Mouse (Mus musculus) megakaryocyte, embryonic 14.5 days (primary cell): ENCODE results near the gene Slc22a3. TPM values are rescaled to one million over a fixed set of nuclear protein-coding genes. Genes with fewer than 3 reads are reported as not detected.

ENCODE experiments used
- H3K27me3 ChIP-seq: replicated peaks from 2 replicates; pipeline ENCODE3; 2012; ENCODE audit warnings: inconsistent platforms
- H3K36me3 ChIP-seq: replicated peaks from 2 replicates; pipeline ENCODE3; 2012; ENCODE audit warnings: low read length, inconsistent platforms, mixed read lengths
- H3K4me1 ChIP-seq: 2 replicates; pipeline ENCODE4 v1.6.1; 2012; ENCODE audit warnings: inconsistent platforms
- H3K4me3 ChIP-seq: replicated peaks from 2 replicates; pipeline ENCODE3; 2012; ENCODE audit warnings: moderate library complexity, mild to moderate bottlenecking, inconsistent platforms
- H3K9me3 ChIP-seq: 2 replicates; pipeline ENCODE4 v1.6.1; 2012; ENCODE audit warnings: inconsistent platforms
- FLI1 ChIP-seq: IDR thresholded peaks from 2 replicates; pipeline ENCODE4 v1.6.1; 2012; ENCODE audit warnings: low read length, inconsistent platforms, mixed read lengths
- GATA1 ChIP-seq: IDR thresholded peaks from 3 replicates; pipeline ENCODE4 v1.6.1; 2012; ENCODE audit warnings: mixed read lengths, low read length, inconsistent platforms, borderline replicate concordance
- polyA plus RNA-seq: library from polyadenylated mRNA; stranded (reverse); fragments of >175 nt; gene quantifications from 2 replicates; pipeline ENCODE4 v1.2.3, GENCODE M21; 2012; ENCODE audit warnings: low replicate concordance; ENCODE audit not compliant: insufficient read depth

Gene Slc22a3
- polyA plus RNA-seq, 1 experiment: 1.0 TPM

DNA sequence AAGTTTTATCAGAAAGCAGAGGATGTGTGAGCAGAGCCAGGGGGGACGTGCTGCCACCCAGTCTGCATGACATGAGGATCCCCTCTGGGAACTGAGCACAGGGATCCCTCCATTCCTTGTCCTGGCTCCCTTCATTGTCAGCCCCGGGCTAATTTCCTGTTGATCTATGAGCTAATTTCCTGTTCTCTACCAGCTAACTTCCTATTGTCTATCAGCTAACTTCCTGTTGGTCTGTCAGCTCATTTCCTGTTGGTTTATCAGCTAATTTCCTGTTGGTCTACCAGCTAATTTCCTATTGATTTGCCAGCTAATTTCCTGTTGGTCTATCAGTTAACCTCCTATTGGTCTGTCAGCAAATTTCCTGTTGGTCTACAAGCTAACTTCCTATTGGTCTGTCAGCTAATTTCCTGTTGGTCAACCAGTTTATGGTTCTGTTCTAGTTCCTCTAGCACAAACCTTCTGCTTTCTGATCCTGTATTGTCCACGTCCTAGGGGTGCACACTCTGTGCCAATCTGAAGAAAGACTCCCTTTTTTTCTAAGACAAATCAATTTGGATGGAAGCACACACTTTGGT, 32.9 kb downstream of the Slc22a3 start:
- TF ChIP-seq FLI1: peak; percentile 93
- TF ChIP-seq GATA1: peak; percentile 49; the same call in 1 of the 3 replicates
- Histone ChIP-seq H3K4me1 (peaks cover 42% of the 10 kb centered on the region), H3K27me3 (no peaks in the 10 kb centered on the region), H3K36me3 (no peaks in the 10 kb centered on the region), H3K4me3 (peak overlapping the region; percentile 59), H3K9me3 (peaks cover 22% of the 10 kb centered on the region)

DNA sequence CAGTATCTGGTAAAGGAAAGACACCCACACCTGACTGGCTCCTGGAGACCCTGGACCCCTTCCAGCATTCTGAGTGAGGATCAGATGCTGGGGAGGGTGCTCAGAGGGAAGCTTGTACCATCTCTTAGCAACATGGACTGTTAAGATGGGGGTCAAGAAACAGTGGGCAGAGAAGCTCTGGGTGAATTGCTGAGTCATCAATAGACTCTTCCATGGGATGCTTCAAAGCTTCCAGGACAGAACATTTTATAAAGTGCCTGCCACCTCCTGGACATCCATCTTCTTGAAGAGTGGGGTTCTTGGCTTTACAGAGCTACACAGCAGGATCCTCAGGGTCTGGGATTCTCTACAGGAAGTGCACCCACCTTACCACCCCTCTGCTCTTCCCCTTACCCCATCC, 35.0 kb downstream of the Slc22a3 start:
- no peak for TF ChIP-seq FLI1
- no peak for TF ChIP-seq GATA1
- Histone ChIP-seq H3K4me3 (no peak overlapping the region), H3K4me1 (peaks cover 59% of the 10 kb centered on the region), H3K27me3 (no peaks in the 10 kb centered on the region), H3K9me3 (peaks cover 25% of the 10 kb centered on the region), H3K36me3 (no peaks in the 10 kb centered on the region)

DNA sequence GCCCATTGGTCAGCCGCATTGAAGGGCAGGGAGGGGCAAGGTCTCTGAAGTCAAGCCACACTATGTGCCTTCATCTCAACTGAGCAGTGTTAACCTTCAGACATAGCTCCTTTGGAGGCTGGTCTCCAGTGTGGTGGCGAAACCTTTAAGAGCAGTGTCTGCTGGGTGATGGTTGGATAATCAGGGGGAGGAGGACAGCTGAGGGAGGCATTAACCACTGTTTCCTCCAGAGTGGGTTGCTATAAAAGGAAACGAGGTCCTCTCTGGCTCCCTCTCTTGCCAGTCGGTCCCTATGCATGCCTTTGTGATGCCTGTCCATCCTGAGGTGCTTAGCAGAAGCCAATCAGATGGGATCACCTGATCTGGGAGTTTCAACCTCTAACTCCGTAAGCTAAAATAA, 38.8 kb downstream of the Slc22a3 start:
- Histone ChIP-seq H3K27me3 (no peaks in the 10 kb centered on the region), H3K4me3 (peak overlapping the region; percentile 4), H3K36me3 (no peaks in the 10 kb centered on the region), H3K9me3 (peaks cover 11% of the 10 kb centered on the region), H3K4me1 (peaks cover 53% of the 10 kb centered on the region)
- TF ChIP-seq FLI1 (no peak), GATA1 (no peak)

DNA sequence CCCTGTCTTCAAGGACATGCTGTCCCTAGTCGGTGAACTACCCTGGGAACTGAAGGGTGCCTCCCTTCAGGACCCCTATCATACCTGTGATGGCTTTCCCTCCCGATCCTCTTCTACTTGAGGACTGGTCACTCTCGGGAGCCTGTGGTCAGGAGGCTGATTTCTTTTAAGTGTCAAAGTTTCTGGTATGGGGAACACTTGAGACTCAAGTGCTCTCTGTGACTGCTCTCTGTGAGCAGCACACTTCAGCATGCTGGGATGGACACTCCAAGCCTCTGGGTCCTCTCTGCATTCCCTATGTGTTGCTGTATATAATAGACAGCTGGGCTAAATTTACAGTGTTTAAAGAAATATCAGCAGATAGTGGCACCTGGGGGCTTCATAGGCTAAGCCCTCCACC, 39.9 kb downstream of the Slc22a3 start:
- no peak for TF ChIP-seq FLI1
- no peak for TF ChIP-seq GATA1
- Histone ChIP-seq H3K36me3 (no peaks in the 10 kb centered on the region), H3K27me3 (no peaks in the 10 kb centered on the region), H3K4me3 (no peak overlapping the region), H3K9me3 (peaks cover 3% of the 10 kb centered on the region; the same call in 1 of the 2 replicates), H3K4me1 (peaks cover 42% of the 10 kb centered on the region)

DNA sequence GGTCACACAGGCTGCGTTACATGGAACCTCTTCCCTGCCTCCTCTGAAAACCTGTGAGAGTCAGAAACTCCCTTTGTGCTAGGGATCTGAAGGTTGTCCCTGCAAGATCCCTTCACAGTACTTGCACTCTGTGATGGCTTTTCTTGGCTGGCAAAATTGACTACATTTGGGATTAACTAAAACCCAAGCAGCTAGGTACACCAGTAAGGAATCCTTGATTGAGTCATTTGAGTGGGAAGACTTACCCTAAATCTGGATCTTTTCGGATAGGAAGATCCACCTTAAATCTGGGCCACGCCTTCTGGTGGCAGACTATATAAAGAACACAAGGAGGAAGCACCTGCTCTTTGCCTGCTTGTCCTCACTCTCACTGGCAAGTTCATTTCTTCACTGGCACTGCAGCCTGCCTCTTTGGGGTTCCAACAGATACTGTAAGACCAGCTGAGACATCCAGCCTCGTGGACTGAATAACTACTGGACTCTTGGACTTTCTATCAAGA, 41.0 kb downstream of the Slc22a3 start:
- peaks cover 31% of the 10 kb centered on the region for H3K4me1 ChIP-seq
- TF ChIP-seq GATA1 (no peak), FLI1 (no peak)
- peaks cover 3% of the 10 kb centered on the region; the same call in 1 of the 2 replicates for H3K9me3 ChIP-seq
- no peak overlapping the region for H3K4me3 ChIP-seq
- no peaks in the 10 kb centered on the region for H3K36me3 ChIP-seq
- H3K27me3 ChIP-seq: no peaks in the 10 kb centered on the region

DNA sequence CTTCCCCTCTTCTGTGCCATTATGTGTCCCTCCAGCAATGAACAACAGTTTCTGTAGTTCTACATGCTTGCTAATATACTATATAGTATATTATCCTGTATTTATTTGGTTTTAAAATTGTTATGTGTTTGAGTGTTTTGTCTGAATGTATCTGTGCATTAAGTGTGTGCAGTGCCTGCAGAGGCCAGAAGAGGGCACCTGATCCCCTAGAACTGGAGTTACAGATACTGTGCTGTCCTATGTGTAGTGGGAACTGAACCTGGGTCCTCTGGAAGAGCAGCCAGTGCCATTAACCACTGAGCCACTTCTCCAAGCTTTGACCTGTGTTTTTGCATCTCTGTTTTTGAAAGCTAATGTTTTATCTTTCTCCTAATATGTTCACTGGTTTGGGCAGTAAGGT, 46.3 kb downstream of the Slc22a3 start:
- peaks cover 2% of the 10 kb centered on the region; the same call in 1 of the 2 replicates for H3K9me3 ChIP-seq
- H3K4me1 ChIP-seq: peaks cover 8% of the 10 kb centered on the region
- no peak overlapping the region for H3K4me3 ChIP-seq
- H3K27me3 ChIP-seq: no peaks in the 10 kb centered on the region
- H3K36me3 ChIP-seq: no peaks in the 10 kb centered on the region
- TF ChIP-seq GATA1 (no peak), FLI1 (no peak)

DNA sequence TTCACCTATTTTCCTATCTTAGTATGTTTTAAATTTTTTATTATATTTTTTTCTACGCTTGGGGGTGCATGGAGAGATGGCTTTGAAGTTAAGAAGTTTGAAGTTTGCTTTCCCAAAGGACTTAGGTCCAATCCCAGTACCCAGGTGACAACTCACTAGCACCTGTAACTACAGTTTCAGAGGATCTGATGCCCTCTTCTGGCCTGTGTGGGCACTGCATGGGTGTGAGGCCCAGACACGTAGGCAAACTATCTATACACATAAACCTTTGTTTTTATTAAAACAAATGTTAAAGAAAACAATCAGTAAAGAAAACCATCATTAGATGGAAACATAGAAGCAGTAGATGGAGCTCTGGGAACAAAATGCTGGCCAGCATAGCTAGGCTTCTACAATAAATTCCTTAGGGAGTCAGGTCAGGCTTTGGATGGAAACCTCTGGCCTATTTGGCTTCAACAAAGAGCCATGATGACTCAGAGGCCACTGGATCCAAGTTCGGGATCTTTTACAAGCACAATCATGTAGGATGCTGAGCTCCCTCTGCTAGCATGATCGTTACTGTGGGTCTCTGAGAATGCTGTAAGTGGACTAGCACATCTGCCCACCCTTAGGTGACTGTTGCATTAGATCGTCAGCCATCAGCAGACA, 52.2 kb downstream of the Slc22a3 start:
- Histone ChIP-seq H3K36me3 (no peaks in the 10 kb centered on the region), H3K27me3 (no peaks in the 10 kb centered on the region), H3K9me3 (no peaks in the 10 kb centered on the region), H3K4me3 (no peak overlapping the region), H3K4me1 (peaks cover 14% of the 10 kb centered on the region)
- no peak for TF ChIP-seq FLI1
- TF ChIP-seq GATA1: no peak

DNA sequence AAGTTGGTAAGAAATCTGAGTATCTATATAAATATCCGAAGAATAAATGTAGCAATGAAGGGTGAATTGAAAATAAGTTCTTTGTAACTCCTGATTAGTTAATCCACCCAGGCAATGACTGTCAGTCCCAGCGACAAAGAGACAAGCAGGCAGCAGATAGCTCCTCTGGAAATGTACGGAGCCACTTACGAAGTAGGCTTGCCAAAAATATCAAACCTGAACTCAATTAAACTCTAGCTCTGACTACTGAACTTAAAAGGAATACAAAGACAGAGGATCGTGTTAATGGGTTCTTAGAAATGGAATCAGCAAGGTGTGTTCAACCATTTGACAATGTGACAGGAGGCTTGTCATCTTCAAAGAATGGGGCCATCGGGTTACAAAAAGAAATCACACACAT, 53.8 kb downstream of the Slc22a3 start:
- Histone ChIP-seq H3K9me3 (no peaks in the 10 kb centered on the region), H3K4me3 (no peak overlapping the region), H3K36me3 (no peaks in the 10 kb centered on the region), H3K4me1 (peaks cover 12% of the 10 kb centered on the region), H3K27me3 (no peaks in the 10 kb centered on the region)
- TF ChIP-seq FLI1 (no peak), GATA1 (no peak)

DNA sequence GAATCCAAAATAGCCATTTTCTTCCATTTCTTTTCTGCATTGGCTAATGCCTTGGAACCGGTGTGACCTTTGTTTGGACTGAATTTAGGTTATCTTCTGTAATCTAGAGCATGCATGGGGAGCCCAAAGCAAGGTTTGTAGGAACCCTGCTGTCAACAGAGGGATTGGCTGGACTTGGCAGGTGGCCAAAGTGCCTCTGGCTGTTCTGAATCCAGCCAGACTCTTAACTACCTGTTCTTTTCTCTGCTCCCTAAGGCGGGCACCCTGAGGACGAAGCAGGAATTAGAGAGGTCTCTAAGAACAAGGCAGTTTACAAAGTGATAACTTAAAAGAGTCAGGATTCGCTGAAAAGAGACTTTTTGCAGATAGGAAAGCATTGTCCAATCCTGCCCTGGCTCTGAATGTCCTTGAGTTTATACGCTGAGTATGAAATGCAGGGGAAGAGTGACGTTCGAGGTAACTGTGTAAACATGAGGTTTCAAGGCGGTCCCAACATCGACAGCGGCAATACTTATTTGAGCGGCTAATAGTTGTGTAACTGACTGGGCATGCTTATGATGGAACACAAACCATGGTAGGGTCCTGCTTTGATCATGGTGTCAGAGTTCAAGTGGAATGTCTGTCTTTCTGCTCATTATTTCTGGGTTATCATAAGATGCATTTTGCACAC, 54.5 kb downstream of the Slc22a3 start:
- H3K4me1 ChIP-seq: peaks cover 6% of the 10 kb centered on the region
- no peaks in the 10 kb centered on the region for H3K27me3 ChIP-seq
- H3K36me3 ChIP-seq: no peaks in the 10 kb centered on the region
- TF ChIP-seq FLI1: no peak
- TF ChIP-seq GATA1: no peak
- H3K9me3 ChIP-seq: no peaks in the 10 kb centered on the region
- H3K4me3 ChIP-seq: no peak overlapping the region

DNA sequence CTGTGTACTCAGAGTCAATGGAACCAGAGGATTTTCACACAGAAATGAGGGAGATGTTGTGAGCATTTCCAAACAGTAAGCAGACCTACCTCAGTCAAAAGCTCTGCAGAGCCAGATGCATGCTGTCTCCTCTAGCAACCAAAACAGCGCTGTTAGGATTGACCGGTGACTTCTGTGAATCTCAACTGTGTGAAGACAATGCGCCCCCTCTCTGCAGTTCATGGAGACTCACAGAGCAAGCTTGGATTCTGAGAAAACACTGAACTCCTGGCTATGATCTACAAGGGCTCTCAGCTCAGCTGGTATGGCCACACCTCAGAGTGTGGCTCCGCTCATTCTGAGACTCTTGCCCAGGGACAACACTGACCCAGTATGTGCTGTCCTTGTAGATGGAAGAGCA, 56.3 kb downstream of the Slc22a3 start:
- Histone ChIP-seq H3K4me3 (no peak overlapping the region), H3K4me1 (peaks cover 6% of the 10 kb centered on the region), H3K9me3 (no peaks in the 10 kb centered on the region), H3K36me3 (no peaks in the 10 kb centered on the region), H3K27me3 (no peaks in the 10 kb centered on the region)
- TF ChIP-seq FLI1 (no peak), GATA1 (no peak)
